Mouse (Mus musculus): Measurements from ENCODE around the gene Mif. TPM values are rescaled to one million over a fixed set of nuclear protein-coding genes. Genes with fewer than 3 reads are reported as not detected.
"Not testable (repeated sequence)": the region's sequence is repeated elsewhere in the genome, so short reads cannot be mapped to it uniquely, and the experiment has no call there.

Mif gene
- total RNA-seq, 4 experiments from 2014 or later, result 216 to 258 (median 253) TPM

DNA sequence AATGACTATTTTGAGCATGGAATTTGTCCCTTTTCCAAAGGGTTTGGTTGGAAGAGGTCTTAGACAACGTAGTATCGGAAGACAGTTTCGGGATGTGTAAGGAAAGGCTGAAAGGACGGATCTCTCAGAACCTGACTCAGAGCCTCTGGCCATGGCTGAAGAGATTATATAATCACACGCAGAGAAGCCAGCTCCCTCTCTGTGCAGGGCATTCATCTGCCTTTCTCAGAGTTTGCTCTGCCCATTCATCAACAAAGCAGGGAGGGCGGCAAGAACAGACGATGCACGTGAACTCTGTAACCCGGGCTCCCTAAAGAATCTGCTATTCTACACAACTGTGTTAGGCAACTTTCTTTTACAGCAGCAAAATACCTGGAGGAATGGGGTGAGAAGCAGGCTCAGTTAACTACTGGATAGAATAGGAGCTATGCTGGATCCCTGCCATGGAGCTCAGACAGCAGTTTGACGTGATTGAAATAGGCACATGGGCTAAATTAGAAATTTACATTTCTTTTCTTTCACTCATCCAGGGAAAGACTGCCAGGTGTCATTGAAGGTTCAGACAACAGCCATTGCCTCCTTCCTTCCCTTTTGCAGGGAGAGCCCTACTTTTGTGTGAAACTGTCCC lies 13.6 kb upstream of the Mif start:
- DNase-seq (ENCODE audit: low spot score), result no peak

DNA sequence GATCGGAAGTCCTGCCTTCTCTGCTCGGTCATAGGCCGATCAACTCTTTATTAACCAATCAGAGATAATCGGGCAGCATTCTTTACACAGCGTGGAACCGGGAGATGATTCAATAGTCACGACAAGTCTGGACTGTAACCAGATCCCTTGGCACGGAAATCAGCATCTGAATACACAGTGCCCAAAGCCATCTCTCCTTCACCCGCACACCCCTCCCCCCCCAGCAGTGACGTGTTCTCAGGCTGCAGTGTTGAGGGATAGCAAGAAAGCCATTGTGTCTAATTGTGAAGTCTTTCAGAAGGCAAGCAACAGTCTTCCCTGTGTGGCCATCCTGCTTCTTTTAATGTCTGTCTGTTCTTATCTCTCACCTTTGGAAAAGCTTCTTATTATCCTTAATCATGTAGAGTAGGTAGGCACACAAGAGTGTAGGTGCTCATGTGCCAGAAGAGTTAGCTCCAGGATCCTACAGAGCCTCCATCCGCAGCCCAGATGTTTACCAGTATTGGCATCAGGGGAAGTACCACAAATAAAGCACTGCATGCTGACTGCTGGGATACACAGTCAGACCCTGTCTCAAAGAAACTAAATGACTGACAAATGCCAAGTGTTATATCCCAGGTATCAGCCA lies 13.0 kb upstream of the Mif start:
- peak; percentile 76 for DNase-seq (ENCODE audit: low spot score)

DNA sequence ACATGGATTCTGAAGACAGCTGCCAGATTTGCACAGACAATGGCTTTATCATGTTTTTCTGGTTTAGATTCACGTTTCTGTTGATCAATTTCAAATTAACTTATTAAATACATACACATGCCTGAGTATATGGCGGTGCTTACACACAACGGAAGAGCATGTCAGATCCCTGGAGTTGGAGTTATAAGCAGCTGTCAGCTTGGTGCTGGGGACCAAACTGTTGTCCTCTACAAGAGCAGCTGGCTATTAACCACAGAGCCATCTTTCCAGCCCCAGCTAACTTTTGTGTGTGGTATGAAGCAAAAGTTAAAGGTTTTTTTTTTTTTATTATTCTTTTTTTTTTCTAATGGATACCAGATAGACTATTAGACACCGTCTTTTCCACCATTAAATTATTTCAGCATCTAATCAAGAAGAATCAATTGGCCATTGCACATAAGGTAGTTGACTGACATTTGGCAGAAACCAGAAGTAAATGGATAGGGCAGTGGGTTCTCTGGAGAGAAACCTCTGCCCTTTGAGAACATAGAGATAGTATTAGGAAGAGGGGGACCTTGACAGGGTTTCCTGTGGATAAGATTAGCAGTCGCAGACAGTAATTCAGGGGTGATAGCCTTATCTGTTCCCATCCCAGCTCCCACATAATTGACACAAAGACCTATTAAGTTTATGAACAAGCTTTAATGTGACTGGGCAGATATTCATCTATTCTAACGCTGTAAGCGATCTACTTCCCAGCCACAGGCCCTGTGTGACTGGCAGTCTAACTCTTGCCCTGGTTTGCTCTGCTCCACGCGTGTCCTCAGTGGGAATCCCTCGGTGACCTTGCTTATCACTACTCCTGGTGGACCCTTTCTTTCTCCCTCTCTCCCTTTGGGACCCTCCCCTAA lies 12.2 kb upstream of the Mif start:
- DNase-seq (ENCODE audit: low spot score), result no peak

DNA sequence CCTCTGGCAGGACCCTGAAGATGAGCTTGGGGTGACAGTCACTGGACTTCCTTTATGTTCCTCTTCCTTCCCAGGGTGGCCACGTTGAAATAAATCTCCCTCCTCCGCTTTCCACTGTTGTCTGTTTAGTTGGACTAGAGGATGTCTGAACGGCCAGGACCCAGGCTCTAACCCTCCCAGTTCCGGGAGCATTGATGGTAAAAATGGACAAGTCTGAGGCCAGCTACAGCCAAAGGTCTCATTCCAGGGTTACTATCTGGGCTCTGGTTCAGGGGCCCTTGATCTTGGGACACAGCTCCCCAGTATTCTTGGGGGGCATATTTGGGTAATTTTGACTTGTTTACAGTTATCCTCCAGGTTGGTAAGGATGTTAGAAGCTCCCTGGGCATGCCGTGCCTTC lies 1.5 kb upstream of the Mif start:
- DNase-seq (ENCODE audit: low spot score), result no peak

DNA sequence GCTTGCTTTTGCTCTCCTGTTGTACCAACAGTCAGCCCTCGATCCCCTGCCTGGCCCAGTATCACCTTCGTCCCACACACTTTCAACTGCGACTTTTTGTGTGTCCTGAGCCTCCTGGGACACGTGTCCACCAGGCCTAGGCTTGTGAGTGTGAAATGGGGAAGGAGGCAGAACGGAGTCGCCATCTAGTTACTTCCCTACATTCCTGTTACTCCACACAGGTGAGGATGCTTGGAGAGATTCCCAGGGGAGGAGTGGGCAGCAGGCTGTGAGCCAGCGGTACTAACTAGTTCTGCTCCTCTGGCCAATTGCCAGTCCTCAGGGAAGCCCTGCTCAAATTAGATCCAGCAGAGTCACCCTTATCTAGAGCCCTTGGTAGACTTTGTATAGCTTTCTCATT lies 706 bp upstream of the Mif start:
- no peak for DNase-seq (ENCODE audit: low spot score)

DNA sequence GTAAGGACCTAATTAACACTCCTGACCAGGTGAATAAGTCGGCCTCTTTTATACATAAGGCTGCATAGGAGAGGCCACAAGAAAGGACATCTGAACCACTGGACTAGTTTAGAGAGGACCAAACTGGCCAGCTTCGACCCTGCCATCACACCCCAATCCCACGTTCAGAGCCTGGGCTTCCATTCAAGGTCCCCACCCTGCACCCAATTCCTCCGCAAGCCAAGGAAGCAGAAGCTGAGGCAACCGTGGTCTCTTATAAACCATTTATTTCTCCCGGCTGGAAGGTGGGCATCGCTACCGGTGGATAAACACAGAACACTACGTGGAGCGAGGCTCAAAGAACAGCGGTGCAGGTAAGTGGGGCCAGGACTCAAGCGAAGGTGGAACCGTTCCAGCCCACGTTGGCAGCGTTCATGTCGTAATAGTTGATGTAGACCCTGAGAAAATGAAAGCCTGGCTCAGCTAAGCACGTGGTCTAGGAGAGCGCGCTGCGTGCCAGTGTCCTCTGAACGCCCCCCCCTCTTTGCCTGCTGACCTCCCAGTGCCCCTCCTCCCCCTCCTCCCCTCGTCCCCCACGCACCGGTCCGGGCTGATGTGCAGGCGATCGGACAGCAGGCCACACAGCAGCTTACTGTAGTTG lies 813 bp downstream of the Mif start:
- no peak for DNase-seq (ENCODE audit: low spot score)

DNA sequence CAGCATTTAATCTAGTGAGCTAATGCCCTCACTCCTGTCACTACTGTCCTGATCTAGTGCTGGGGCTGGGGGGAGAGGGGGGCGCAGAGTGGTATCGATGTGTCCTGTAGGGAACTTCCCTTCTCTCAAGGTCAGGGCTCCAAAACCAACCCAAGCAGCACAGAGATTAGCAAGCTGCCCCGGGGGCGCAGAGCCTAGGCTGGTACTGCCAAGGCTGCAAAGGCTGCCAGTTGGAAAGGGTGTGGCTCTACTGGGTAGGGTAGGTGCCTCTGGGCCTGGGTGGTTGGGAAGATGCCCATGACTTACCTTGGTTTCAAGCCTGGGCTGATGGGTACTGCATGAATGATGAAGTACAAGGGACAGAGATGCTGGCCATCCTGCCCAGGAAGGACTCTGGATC lies 2.4 kb downstream of the Mif start:
- DNase-seq (ENCODE audit: low spot score), result no peak

DNA sequence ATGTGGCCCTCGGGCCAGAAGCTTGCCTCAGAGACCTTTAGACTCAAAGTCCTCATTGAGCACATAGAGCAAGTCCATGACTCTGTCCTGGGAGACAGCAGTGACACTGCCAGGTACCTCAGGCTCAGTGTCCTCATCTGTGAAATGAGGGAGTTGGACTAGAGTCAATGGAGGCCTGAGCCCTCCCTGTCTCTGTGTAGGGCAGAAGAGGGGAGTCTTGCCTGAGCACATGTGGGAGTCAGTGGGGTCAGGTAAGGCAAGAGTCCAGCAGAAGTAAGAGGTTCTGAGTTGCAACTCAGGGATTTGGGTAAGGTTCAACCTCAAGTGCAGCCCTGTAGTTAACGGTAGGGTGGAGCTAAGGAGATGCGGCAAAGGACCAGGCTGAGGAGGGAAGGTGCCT lies 3.1 kb downstream of the Mif start:
- no peak for DNase-seq (ENCODE audit: low spot score)

DNA sequence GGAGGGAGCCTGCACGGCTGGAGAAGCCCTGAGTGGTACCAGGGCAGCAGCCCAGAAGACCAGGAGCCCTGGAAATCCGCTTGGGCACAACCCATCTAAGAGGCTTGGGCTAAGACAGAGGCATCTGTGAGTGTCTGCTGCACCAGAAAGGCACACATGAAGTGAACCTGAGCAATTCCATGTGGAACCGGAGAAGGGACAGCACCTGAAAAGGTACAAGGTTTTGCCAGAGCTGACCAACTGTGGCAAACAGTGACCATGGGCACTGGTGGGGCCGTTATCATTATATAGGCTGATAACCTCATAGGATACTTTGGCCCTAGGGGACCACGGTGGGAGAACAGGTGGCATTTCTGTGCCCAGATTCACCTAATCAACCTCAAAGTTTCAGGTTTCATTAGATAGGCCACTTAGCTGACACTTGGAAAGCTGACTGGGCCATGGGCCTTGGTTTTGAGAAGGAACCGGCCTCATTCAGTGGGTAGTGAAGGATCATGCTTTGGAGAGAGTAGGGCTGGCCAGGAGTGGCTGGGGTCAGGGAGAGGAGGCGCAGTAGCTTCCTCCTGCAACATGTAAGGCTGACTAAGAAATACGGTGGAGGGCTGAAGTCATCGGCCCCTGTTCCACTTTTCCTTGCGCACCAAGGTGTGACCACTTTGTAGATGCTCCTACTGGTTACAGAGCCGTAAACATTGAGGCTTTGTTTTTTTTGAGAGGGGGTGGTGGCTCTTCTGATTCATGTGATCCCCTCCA lies 3.7 kb downstream of the Mif start:
- DNase-seq (ENCODE audit: low spot score), result no peak

DNA sequence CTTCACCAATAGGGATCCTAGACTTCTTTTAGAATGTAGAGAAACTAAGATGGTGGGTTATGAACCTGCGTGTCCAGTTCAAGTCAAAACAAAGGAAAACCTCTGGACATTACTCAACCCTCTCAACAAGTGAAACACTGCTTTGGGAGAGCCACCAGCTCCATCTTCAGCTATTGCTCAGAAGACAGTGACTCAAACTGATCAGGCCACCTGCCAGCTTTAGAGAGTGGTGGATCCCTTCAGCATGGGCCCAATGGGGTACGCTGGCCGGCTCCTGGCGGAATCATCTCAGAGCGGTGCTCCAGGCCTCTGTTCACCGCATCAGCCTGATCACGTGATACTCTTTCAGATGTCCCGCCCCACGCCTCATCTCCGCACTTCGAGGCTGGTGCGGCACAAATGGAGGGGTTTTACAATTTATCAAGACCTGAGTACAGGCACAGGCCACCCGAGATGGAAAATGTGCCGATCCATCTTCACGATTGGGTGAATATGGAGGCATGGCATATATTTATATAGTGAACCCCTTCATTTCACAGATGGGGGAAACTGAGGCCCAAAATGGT lies 4.5 kb downstream of the Mif start:
- DNase-seq (ENCODE audit: low spot score), result no peak

DNA sequence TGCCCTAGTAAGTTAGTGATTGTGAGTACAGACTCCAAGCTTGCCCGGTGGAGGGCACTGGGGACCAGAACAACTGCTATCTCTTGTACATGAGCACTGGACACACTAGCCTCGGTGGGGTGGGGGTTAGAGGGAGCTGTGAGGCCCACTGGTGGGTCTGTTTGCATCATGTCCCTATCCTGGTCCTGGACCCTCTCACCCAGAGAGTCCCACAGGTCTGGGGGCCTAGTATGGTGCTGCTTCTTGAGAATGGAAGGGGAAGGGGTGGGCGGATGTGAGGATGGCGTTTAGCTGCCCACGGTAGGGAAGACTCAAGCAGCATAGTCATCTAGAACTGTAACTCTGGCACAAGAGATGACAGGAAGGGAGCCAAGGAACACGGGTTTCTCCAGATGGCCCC lies 5.2 kb downstream of the Mif start:
- DNase-seq (ENCODE audit: low spot score), result no peak

DNA sequence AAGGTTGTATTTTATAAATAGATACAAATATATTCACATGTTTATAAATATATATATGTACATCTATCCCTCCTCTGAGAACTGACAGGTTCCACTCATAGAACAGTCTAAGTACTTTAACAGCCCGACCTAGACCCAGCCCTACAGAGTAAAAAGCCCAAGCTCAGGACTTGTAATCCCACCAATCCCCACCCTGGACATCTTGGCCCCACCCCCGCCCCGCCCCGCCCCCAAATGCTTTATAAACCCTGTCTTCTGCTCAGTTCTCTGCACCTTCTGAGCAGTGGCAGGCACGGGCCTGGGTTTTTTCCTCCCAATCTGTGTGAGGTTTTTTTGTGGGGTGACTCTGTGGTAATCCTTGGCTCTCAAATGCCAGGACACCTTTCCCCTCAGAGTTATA lies 5.9 kb downstream of the Mif start:
- no peak for DNase-seq (ENCODE audit: low spot score)

DNA sequence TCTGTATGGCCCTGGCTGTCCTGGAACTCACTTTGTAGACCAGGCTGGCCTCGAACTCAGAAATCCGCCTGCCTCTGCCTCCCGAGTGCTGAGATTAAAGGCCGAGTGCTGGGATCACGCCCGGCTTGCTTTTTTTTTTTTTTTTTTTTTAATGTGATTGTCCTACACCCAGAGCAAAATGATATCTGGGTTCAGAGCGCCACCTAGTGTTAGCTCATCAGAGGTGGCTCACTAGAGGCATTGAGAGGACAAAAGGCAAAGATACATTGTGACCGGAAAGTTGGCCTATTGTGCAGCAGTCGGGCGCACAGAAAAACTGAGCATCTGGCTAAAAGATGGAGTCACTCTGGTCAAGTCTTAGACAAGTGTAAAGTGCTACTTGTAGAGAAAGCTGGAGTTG lies 6.6 kb downstream of the Mif start:
- DNase-seq (ENCODE audit: low spot score), result peak; percentile 88

DNA sequence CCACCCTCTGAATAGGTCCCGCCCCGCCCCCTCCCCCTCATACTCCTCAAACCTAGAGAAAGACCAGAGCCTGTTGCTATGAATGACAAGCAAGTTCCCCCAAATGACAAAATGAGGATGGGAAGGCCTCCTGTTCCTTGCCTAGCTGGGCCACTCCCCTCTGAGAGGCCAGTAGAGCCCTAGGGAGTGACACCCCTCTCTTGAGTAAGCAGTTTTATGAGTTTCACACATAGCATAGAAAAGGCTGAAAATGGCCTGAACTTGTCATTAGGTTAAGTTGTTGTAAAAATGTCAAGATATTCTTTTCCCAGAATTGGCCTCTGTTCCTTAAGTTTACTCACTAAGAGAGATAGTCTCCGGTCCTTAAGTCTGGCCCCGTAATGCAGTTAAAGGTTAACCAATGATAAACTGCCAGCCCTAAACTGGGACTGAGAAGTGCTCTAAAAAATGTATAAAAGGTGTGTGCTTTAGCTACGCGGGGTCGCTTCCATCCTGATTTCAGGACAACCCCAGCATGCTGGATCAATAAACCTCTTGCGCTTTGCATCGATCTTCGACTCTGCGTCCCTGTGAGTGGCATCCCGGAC lies 7.4 kb downstream of the Mif start:
- no peak for DNase-seq (ENCODE audit: low spot score)

DNA sequence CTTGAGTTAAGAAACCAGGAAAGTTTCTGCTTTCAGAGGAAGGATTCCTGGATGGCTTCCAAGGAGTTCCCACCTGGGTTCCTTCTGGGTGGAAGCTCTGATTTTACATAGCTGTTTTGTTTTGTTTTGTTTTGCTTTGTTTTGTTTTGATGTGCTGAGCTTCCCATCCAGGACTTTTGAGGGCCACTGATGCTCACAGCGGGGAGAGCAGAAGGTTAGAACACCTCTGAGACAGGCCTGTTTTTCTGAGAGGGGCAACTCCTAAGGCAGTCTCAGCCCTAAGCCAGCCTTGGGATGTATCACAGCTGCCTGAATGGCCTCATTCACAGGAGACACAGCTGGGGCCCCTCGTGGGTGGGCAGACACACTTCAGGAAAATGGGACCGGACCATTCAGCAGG lies 8.4 kb downstream of the Mif start:
- DNase-seq (ENCODE audit: low spot score), result no peak

DNA sequence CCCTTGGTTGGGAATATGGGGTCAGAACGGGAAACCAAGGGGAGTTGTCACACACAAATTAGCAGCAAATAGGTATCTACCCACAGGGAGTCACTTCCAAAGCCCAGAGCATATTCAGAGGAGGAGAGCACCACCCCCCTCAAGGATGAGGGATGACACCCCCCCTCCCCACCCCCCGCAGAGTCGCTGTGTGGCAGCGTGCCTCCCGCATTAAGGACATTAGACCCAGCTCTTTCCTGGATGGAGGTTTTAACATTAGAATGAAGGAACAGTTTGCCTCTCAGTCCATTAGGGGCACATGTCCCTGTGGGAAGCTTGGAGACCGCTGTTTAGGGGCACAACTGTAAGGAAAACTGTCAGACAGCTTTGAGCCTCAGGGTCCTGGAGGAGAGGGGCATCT lies 9.0 kb downstream of the Mif start:
- no peak for DNase-seq (ENCODE audit: low spot score)

DNA sequence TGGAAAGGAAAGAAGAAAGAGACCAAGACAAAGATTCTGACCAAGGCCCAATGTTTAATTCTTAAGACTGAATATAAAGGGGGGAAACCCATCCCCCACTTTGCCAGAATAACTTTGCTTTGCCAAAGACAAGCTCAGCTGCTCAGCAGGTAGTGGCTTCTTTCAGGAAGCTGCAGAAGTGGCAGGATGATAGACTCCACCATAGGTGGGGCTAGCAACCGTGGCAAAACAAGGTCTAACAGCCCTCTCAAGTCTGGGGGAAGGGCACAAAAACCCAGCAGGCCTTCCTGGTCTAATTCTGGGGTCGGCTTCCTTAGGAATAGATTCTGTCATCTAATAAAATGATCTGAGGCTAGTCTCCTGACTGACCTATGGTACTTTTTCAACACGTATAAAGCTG lies 11.7 kb downstream of the Mif start:
- DNase-seq (ENCODE audit: low spot score), result no peak

DNA sequence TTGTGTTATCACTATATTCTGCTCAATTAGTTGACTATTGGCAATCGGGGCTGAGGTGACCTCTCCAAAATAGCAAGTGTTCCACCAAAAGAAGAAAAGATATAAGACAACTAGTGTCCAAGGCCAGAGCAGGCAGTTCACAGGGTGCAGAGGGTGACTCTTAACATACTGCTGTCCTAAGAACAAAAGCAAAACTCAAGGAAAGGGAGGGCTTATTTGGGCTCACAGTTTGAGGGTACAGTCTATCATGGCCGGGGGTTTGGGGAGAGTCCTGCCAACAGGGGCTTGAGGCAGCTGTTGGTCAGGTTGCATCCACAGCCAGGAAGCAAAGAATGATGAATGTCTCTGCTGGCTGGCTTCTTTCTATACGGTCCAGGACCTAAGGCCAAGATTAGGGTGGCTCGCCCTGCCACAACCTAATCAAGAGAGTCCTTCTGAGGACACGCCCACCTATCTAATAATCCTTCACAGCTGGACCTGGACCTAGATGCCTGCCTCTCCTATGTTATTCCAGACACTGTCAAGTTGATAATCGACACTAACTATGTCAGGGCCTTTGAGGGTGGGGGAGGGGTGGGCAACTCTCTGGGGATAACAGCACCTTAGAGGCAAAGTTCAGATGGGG lies 14.6 kb downstream of the Mif start:
- no peak for DNase-seq (ENCODE audit: low spot score)

DNA sequence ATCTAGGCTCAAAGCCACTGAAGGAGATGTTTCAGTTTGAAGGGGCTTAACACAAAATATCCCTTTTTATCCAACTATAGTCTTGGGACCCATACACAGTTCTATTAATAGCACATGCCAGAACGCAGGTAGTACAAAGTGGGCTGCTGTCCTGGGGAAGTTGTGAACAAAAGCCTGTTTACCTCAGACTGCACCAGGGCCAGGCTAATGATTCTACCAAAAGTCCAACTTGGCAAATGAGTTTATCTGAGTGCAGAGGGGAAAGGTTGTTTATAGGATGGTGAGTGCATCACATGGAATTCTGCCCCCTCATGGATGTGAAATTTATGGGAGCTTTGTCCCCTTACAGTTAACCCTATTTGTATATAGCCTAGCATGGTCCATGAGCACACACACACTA lies 15.2 kb downstream of the Mif start:
- peak; percentile 32 for DNase-seq (ENCODE audit: low spot score)

DNA sequence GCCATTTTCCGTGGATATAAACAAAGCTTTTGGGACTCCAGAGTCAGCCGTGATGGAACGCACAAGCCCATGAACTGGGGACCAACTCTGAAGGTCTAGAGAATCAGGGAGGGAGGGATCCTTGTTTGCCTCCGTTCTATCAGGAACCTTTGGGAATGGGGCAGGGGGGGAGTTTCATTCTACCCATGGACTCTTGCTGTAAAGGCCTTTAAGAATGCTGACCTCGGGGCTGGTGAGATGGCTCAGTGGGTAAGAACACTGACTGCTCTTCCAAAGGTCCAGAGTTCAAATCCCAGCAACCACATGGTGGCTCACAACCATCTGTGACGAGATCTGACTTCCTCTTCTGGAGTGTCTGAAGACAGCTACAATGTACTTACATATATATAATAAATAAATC lies 16.1 kb downstream of the Mif start:
- DNase-seq (ENCODE audit: low spot score), result not testable (repeated sequence)

DNA sequence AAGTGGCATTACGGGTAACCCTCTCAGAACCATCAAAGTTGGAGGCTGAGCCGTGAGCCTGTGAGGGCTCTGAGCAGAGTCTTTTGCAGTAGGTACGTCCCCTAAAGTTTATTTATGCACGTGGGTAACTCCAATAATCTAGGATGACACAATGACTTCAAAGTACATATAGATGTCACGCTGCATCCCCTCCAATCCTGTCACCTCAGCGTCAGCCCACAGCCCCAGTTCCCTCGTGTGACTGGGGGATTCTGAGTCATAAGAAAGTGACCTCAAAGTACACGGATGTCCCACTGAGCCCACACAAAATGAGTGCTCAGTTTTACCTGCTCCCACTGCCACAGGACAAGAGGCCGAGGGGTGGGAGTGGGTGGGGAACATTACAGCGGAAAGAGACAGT lies 20.9 kb downstream of the Mif start:
- DNase-seq (ENCODE audit: low spot score), result no peak
